Mouse (Mus musculus) neural tube, embryonic 14.5 days (tissue): ENCODE measurements around the gene Smyd1. TPM values are rescaled to one million over a fixed set of nuclear protein-coding genes. Genes with fewer than 3 reads are reported as not detected.

Source experiments
- ATAC-seq: fragments of 200-750 bp; cut with Nextera tagmentation; 2 replicates; pipeline ENCODE4 v1.8.0; 2017; ENCODE audit warnings: low read depth, mild to moderate bottlenecking, moderate TSS enrichment, moderate library complexity
- H3K27ac ChIP-seq: fragments of 300-500 bp; sonication (generic); 2 replicates; pipeline ENCODE4 v1.5.1; 2014; ENCODE audit warnings: low read depth, mild to moderate bottlenecking, control low read depth, low read length, moderate library complexity, mixed read lengths
- H3K27me3 ChIP-seq: fragments of 300-500 bp; sonication (generic); 2 replicates; pipeline ENCODE4 v1.6.1; 2014; ENCODE audit warnings: low read length; ENCODE audit not compliant: control insufficient read depth, insufficient read depth
- H3K36me3 ChIP-seq: fragments of 300-500 bp; sonication (generic); 2 replicates; pipeline ENCODE4 v1.6.1; 2014; ENCODE audit warnings: low read length, mixed read lengths; ENCODE audit not compliant: control insufficient read depth, insufficient read depth
- H3K4me1 ChIP-seq: fragments of 300-500 bp; sonication (generic); 2 replicates; pipeline ENCODE4 v1.6.1; 2014; ENCODE audit warnings: low read length; ENCODE audit not compliant: control insufficient read depth, insufficient read depth
- H3K4me2 ChIP-seq: fragments of 300-500 bp; sonication (generic); 2 replicates; pipeline ENCODE4 v1.6.1; 2014; ENCODE audit warnings: mild to moderate bottlenecking, low read depth, low read length, control low read depth
- H3K4me3 ChIP-seq: fragments of 300-500 bp; sonication (generic); 2 replicates; pipeline ENCODE4 v1.5.1; 2014; ENCODE audit warnings: low read depth, low read length, control low read depth, mixed read lengths
- H3K9ac ChIP-seq: fragments of 300-500 bp; sonication (generic); replicated peaks from 2 replicates; pipeline ENCODE4 v1.6.1; 2014; ENCODE audit warnings: low read depth, mild to moderate bottlenecking, control low read depth, low read length, mixed read lengths
- H3K9me3 ChIP-seq: fragments of 300-500 bp; sonication (generic); 2 replicates; pipeline ENCODE4 v1.6.1; 2016; ENCODE audit warnings: low read length; ENCODE audit not compliant: control insufficient read depth
- WGBS: fragments of 180-500 bp; shearing (Covaris S2); extraction: QIAGEN DNeasy Blood & Tissue Kit; methylation state at CpG from one replicate; pipeline ENCODE4 v1.1.7; 2014; 5-methylcytosine and 5-hydroxymethylcytosine counted together
- polyA plus RNA-seq: library from polyadenylated mRNA; unstranded; fragments of >200 nt; fragmentation: Nextera tagmentation; extraction: Ambion mirVana; gene quantifications from 2 replicates; pipeline ENCODE4 v1.2.1, GENCODE M21; 2014

Gene Smyd1
- polyA plus RNA-seq, 1 experiment from 2014 or later: 0.27 TPM

GRCm38 (mm10) chr6:71196107-71196506 lies 125.9 kb downstream of the Smyd1 start:
- Histone ChIP-seq H3K9ac (no peak overlapping the region), H3K4me1 (no peaks in the 10 kb centered on the region), H3K4me2 (no peak overlapping the region), H3K36me3 (no peaks in the 10 kb centered on the region), H3K27ac (no peak overlapping the region), H3K4me3 (no peak overlapping the region), H3K27me3 (no peaks in the 10 kb centered on the region), H3K9me3 (no peaks in the 10 kb centered on the region)
- ATAC-seq: no peak

DNA sequence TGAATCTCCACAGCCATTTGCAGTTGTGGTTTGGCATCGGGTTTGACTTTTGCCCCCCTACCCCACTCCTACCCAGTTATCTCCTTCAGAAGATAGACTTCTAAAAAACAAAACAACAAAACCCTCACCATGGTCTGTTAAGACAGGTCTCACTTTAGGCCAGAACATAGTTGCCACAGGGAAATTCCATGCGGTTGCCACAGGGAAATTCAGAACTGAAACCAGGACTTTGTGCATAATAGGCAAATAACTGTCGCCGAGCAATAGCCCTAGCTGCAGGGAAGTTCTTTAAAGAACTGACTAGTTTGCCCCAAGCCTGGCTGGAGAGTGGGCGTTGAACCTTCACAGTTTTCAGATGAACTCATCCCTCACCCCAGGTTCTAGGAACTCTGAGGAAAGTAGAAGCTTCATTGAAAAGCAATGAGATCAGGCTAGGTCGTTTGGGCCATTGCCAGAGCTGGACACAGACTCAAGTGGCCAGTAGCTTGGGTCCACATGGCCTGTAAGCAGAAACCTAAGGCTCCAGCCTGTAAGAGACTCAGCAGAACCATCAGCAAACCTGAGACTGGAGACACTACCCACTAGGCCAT lies 128.8 kb downstream of the Smyd1 start:
- no peak overlapping the region for H3K4me3 ChIP-seq
- no peaks in the 10 kb centered on the region for H3K4me1 ChIP-seq
- no peak overlapping the region for H3K9ac ChIP-seq
- no peaks in the 10 kb centered on the region for H3K9me3 ChIP-seq
- H3K4me2 ChIP-seq: no peak overlapping the region
- ATAC-seq: no peak
- no peak overlapping the region for H3K27ac ChIP-seq
- 78% methylated on average over 6 of the region's 6 CpGs for WGBS
- no peaks in the 10 kb centered on the region for H3K27me3 ChIP-seq
- no peaks in the 10 kb centered on the region for H3K36me3 ChIP-seq

- H3K4me3 ChIP-seq: no peak overlapping the region
- ATAC-seq: no peak
- no peaks in the 10 kb centered on the region for H3K9me3 ChIP-seq
- no peak overlapping the region for H3K9ac ChIP-seq
- WGBS: 82% methylated on average over 2 of the region's 2 CpGs
- no peaks in the 10 kb centered on the region for H3K27me3 ChIP-seq
- no peaks in the 10 kb centered on the region for H3K36me3 ChIP-seq
- H3K27ac ChIP-seq: no peak overlapping the region
- H3K4me1 ChIP-seq: no peaks in the 10 kb centered on the region
- H3K4me2 ChIP-seq: no peak overlapping the region
Measured at GRCm38 (mm10) chr6:71190501-71190900, 131.5 kb downstream of the Smyd1 start.

DNA sequence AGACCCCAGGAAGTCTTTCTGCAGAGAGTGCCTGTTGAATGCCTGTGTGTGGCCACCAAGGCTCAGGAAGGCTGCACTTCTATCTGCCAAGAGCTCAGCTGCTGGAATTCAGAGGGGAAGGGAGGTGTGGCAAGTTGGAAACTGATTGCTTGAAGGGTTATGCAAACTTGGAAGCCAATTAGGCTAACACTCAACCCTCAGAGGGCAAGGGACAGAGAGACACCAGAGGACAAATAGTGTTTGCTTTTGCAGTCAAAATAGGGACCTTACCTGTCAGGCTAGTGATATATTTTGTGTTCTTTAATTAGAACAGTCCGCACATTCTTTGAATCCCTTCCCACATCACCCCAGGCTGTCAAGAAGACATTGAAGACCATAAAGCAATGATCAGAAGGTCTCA lies 132.5 kb downstream of the Smyd1 start:
- H3K27ac ChIP-seq: no peak overlapping the region
- H3K9me3 ChIP-seq: no peaks in the 10 kb centered on the region
- no peaks in the 10 kb centered on the region for H3K36me3 ChIP-seq
- no peak overlapping the region for H3K4me2 ChIP-seq
- no peak for ATAC-seq
- no peaks in the 10 kb centered on the region for H3K27me3 ChIP-seq
- H3K4me1 ChIP-seq: no peaks in the 10 kb centered on the region
- no peak overlapping the region for H3K9ac ChIP-seq
- 32% methylated on average over 1 of the region's 1 CpGs for WGBS
- no peak overlapping the region for H3K4me3 ChIP-seq

DNA sequence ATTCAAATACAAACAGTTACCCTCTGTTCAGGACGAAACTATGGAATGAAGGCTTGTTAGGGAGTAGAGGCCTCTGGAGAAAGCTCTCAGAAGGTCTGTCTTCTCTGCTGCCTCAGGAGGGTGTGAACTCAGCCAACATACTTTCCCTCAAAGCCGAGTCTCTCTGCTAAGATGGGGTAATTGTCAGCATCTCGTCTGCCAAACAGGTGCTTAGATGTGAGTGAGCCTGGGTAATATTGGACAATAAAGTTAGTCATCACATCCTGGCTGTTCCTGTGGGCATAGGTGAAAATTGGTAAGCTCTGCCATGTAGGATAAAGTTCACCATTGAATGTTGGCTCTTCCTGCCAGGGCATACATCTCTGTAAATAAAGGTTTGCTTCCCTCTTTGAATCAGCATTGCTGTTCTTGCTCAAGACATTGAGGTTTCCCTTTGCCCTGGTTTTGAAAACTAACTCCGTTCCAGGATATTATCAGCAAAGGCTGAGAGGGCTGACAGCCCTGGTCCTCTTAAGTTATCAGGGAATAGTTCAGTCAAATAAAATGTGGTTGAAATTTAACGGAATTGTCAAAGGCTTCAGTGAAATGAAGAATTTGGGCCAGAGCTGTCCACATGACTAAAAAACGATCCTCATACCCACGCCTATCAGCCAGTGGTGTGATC lies 137.0 kb downstream of the Smyd1 start:
- no peak for ATAC-seq
- no peak overlapping the region for H3K27ac ChIP-seq
- H3K27me3 ChIP-seq: no peaks in the 10 kb centered on the region
- H3K36me3 ChIP-seq: no peaks in the 10 kb centered on the region
- no peak overlapping the region for H3K4me2 ChIP-seq
- no peaks in the 10 kb centered on the region for H3K9me3 ChIP-seq
- WGBS: 86% methylated on average over 7 of the region's 7 CpGs
- no peak overlapping the region for H3K4me3 ChIP-seq
- no peak overlapping the region for H3K9ac ChIP-seq
- H3K4me1 ChIP-seq: no peaks in the 10 kb centered on the region

- no peaks in the 10 kb centered on the region for H3K4me1 ChIP-seq
- no peak overlapping the region for H3K9ac ChIP-seq
- H3K4me2 ChIP-seq: no peak overlapping the region
- H3K4me3 ChIP-seq: no peak overlapping the region
- ATAC-seq: no peak
- no peaks in the 10 kb centered on the region for H3K36me3 ChIP-seq
- no peaks in the 10 kb centered on the region for H3K27me3 ChIP-seq
- H3K9me3 ChIP-seq: no peaks in the 10 kb centered on the region
- 89% methylated on average over 1 of the region's 1 CpGs for WGBS
- H3K27ac ChIP-seq: no peak overlapping the region
Measured at GRCm38 (mm10) chr6:71180596-71180995, 141.4 kb downstream of the Smyd1 start.

GRCm38 (mm10) chr6:71172812-71173580 lies 149.0 kb downstream of the Smyd1 start:
- Histone ChIP-seq H3K27ac (no peak overlapping the region), H3K4me1 (no peaks in the 10 kb centered on the region), H3K9ac (no peak overlapping the region), H3K4me3 (no peak overlapping the region), H3K36me3 (no peaks in the 10 kb centered on the region), H3K27me3 (no peaks in the 10 kb centered on the region), H3K4me2 (no peak overlapping the region), H3K9me3 (no peaks in the 10 kb centered on the region)
- 91% methylated on average over 10 of the region's 10 CpGs for WGBS
- ATAC-seq: no peak

DNA sequence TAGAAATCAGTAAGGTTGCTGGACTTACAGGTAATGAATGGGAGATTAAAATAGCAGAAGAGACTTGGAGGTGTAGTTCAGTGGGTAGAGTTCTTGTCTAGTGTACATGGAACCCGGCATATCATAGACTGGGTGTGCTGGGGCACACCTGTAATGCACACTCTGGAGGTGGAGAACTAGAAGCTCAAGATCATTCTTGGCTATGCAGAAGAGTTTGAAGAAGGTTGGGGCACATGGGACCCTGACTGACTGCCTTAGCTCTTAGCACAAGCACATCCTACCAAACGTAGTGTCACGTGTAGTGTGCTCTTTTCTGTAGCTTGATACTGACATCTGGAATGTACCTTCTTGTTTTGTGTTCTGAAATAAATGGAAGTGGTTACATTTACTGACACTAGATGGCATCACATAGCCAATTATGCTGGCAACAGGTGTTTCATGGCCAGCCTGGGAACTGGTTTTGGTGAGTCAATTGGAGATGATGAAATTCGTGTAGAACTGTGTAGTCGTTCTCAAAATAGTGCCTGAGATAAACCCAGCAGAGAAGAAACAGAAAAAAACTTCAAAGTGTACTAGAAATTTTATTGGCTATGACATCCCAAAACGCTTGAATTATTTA lies 155.4 kb downstream of the Smyd1 start:
- Histone ChIP-seq H3K36me3 (no peaks in the 10 kb centered on the region), H3K9me3 (no peaks in the 10 kb centered on the region), H3K4me3 (no peak overlapping the region), H3K9ac (no peak overlapping the region), H3K4me2 (no peak overlapping the region), H3K4me1 (no peaks in the 10 kb centered on the region), H3K27me3 (no peaks in the 10 kb centered on the region), H3K27ac (no peak overlapping the region)
- 60% methylated on average over 6 of the region's 6 CpGs for WGBS
- peak; percentile 14; the same call in 1 of the 2 replicates for ATAC-seq

DNA sequence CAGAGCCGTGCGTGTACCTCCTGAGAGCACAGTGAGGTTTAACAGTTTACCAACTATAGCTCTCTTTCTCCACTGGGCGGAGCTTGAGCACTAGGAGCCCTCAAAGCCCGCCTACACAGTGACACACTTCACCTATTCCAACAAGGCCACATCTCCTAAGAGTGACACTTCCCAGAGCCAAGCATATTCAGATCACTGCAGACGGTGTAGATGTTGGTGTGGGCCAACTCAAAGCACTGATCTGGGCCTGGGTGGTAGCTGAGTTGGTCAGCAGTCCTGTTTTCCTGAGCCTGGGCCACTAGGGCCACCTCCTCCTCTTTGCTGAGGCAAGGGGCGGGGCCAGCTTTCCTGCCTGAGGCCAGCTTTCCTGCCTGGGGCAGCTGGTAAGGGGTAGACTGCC lies 157.6 kb downstream of the Smyd1 start:
- WGBS: 36% methylated on average over 6 of the region's 6 CpGs
- Histone ChIP-seq H3K36me3 (no peaks in the 10 kb centered on the region), H3K4me1 (no peaks in the 10 kb centered on the region), H3K9me3 (no peaks in the 10 kb centered on the region), H3K27me3 (no peaks in the 10 kb centered on the region), H3K4me2 (no peak overlapping the region), H3K9ac (no peak overlapping the region), H3K27ac (no peak overlapping the region), H3K4me3 (no peak overlapping the region)
- no peak for ATAC-seq
